Mouse (Mus musculus) urinary bladder, postnatal 14 days (tissue): Measurements from ENCODE around the gene Odr4.

ENCODE experiments used
- DNase-seq: peaks from one replicate; pipeline ENCODE4 v3.0.0; 2021; ENCODE audit warnings: low spot score

Odr4 gene

GRCm38 (mm10) chr1:150392638-150393487, at the start of gene Odr4, which contains the start of gene Tpr:
TSS of gene Odr4 (minus strand) at chr1:150393080.
TSS of gene Tpr (plus strand) at chr1:150392838.
- DNase-seq = peak; percentile 98

- no peak for DNase-seq
Observed at GRCm38 (mm10) chr1:150441731-150442130, 48.9 kb upstream of the Odr4 start.

GRCm38 (mm10) chr1:150438641-150439040, 45.8 kb upstream of the Odr4 start:
- DNase-seq = no peak

GRCm38 (mm10) chr1:150426216-150426615, 33.3 kb upstream of the Odr4 start:
- DNase-seq = no peak

GRCm38 (mm10) chr1:150425665-150426064, 32.8 kb upstream of the Odr4 start:
- DNase-seq = peak; percentile 43

- DNase-seq = no peak
Observed at GRCm38 (mm10) chr1:150418426-150418825, 25.5 kb upstream of the Odr4 start.

GRCm38 (mm10) chr1:150416006-150416405, 23.1 kb upstream of the Odr4 start:
- DNase-seq = no peak

GRCm38 (mm10) chr1:150409996-150410395, 17.1 kb upstream of the Odr4 start:
- no peak for DNase-seq

GRCm38 (mm10) chr1:150407285-150407684, 14.4 kb upstream of the Odr4 start:
- DNase-seq = no peak

- DNase-seq = no peak
Observed at GRCm38 (mm10) chr1:150404555-150404954, 11.7 kb upstream of the Odr4 start.

- no peak for DNase-seq
Observed at GRCm38 (mm10) chr1:150403914-150404313, 11.0 kb upstream of the Odr4 start.

- no peak for DNase-seq
Observed at GRCm38 (mm10) chr1:150396001-150396400, 3.1 kb upstream of the Odr4 start.

GRCm38 (mm10) chr1:150393488-150393852, 590 bp upstream of the Odr4 start:
- DNase-seq = no peak

- DNase-seq = no peak
Observed at GRCm38 (mm10) chr1:150391931-150392637, 796 bp downstream of the Odr4 start.

- no peak for DNase-seq
Observed at GRCm38 (mm10) chr1:150389390-150390129, 3.3 kb downstream of the Odr4 start.

- no peak for DNase-seq
Observed at GRCm38 (mm10) chr1:150387572-150387971, 5.3 kb downstream of the Odr4 start.

GRCm38 (mm10) chr1:150384138-150384537, 8.7 kb downstream of the Odr4 start:
- DNase-seq = no peak

- DNase-seq = no peak
Observed at GRCm38 (mm10) chr1:150374247-150374646, 18.6 kb downstream of the Odr4 start.

- no peak for DNase-seq
Observed at GRCm38 (mm10) chr1:150372895-150373294, 20.0 kb downstream of the Odr4 start.

- DNase-seq = no peak
Observed at GRCm38 (mm10) chr1:150360864-150361263, 32.0 kb downstream of the Odr4 start.

GRCm38 (mm10) chr1:150335111-150335510, 57.8 kb downstream of the Odr4 start:
- DNase-seq = no peak

- no peak for DNase-seq
Observed at GRCm38 (mm10) chr1:150319205-150319604, 73.7 kb downstream of the Odr4 start, which contains the start of gene Pdc. TSS of gene Pdc (plus strand) at chr1:150319417.
